Mouse (Mus musculus): Measurements from ENCODE around the gene Lenep.

Gene Lenep

GRCm38 (mm10) chr3:89391663-89392511 is 10.7 kb downstream of the Lenep start:
- DNase-seq (ENCODE audit: low spot score), result peak; percentile 67

DNA sequence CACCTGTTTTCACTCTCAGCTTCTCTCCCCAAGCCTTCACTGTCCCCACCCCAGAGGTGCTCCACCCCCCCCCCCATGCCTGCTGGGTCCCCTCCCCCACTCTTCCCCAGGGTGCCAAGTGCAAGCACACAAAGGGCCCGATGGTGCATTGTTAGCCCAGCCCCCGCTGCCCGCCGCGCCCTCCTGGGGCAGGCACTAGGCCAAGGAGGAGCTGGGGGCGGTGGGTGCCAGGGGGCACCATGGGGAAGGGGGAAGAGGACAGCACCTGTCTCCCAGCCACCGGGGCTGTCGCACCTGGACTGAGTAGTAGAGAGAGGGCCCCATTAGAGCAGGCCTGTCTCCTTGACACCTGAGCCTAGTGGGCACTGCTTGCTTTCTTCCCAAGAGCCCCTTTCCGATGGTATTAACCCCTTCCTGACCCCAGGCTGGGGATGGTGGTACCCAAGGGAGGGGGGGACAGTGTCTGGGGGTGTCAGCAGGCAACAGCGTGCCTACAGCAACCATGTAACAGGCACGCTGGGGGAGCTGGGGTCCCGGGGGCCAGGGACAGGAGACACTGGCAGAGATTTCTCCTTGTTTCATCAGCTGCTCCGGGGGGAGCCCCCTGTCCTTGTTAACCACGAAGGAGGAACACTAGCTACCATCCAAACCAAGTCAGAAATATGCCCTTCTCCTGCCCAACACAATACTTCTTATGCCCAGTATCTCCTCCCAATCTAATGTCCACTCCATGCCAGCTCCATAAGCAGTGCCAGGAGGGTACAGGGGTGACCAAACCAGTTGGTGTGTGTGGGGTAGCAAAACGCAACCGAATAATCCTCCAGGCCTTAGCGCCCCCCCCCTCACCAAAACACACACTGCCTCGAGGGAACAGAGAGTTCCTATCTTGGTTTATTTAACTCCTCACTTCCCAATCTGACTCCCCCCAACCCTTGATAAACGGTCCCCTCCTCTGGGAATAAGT is 11.6 kb downstream of the Lenep start:
- DNase-seq (ENCODE audit: low spot score), result no peak

- DNase-seq (ENCODE audit: low spot score), result no peak
These were observed 12.5 kb downstream of the Lenep start for GRCm38 (mm10) chr3:89390111-89390515.

DNA sequence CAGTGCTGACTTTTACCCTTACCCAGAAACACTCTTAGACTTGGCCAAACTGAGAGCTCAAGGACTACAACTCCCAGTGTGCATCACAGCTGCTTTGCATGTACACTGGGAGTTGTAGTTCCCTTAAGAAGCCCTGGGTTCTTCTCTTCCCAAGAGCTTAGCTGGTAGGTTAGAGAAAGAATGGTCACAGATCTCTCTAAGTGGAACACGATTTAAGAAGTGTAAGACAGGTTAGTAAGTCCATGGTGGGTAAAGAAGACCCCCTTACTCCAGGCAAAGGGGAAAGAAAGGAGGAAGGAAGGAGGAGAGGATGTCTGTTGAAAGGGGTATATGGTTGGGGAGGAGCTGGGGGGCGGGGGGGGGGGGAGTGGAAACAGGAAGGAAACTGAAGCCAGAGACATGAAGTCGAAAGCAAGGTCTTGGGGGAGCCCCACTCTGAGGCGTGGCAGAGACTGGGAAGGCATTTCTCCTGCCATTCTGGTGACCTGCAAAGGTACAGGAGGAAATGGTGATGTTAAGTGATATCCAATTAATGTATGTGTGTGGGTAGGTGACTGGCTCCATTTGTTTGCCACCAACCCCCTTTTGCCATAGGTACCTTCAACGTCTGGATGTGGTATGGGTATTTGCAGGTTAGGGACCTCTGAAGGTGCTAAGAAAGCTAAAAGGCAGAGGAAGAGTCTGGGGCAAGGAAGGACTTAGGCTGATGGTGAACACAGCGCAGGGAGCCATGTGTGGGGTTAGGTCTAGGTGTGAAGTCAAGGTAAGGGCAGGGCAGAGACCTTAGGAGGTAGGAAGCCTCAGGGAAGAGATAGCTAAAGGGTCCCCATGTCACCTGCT is 13.5 kb downstream of the Lenep start:
- DNase-seq (ENCODE audit: low spot score), result peak; percentile 70

GRCm38 (mm10) chr3:89388134-89388881 is 14.3 kb downstream of the Lenep start:
- no peak for DNase-seq (ENCODE audit: low spot score)

DNA sequence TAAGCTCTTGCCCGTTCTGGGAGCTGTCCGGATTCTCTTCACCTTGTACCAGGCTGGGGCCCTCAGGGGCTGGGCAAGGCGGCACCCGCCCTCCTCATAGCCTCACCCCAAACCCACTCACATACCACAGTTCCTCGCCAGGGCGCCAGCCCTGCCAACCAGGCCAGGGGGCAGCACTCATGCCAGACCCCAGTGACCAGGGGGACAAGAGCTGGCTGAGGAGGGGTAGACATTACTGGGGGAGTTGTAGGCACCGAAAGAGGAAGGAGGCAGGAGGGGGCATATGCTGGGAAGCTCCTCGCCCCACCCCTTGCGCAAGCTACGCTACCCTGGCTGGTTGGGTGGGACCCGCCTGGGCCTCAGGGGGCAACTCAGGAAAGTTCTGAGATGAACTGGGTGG is 15.0 kb downstream of the Lenep start:
- no peak for DNase-seq (ENCODE audit: low spot score)

DNA sequence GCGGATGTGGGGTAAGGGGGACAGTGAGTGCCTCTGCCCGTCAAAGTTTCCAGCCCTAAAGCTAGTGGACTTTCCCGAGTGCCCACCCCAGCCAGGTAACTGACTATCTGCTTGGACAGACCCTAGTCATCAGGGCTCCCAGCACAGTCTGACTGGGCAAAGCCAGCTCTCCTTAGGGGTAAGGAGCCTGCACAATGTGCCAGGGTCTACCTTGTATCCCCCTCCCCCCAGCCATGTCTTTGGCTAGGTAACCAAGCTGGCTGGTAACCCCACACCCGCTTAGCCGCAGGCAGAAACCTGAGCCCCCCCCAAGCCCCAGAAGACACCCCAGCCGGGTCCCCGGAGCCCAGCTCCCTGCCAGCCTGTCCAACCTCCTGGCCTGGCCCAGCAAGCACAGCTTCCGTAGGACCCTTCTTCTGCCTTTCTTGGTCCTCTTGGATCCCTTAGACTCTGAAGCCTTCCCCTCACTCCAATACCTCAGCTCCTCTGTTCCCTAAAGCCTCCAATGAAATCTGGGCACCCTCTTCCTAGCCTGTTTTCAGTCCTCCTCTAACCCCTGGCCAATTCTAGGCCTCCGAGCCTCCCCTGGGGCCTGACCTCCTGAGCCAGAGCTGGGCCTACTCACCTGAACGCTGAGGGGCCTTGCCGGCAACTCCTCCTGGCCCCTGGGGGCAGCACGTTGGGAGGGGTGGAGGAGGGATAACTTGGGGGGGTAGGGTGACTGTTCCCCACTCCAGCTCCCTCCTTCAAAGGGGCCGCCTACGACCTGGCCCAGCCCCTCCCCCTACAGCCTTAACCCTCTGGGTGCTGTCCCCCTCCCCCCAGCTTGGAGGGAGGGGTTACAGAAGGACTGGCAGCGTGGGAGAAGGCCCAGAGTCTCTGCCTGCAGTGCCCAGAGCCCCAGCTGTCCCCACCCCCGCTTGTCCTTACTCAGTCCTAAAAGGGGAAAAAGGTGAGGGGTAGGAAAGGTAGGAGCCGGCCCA is 15.9 kb downstream of the Lenep start:
- no peak for DNase-seq (ENCODE audit: low spot score)

DNA sequence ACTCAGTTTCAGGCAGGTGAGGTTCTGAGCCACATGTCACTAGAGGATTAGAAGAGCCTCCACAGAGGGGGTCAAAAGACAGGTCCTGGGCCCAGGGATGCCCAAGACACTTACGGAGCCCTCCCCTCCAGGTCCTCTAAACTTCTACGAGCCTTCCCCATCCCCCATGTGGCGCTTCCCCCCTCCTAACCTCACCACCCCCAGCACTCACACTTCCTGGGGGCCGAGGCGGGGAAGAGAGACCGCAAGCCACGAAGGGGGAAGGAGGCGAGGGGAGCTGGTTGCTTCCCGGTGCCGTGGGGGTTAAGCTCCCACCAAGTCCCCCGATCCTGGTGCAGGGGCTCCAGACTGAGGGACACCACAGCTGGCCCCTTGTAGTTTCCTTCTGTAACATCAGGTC is 17.1 kb downstream of the Lenep start:
- no peak for DNase-seq (ENCODE audit: low spot score)

DNA sequence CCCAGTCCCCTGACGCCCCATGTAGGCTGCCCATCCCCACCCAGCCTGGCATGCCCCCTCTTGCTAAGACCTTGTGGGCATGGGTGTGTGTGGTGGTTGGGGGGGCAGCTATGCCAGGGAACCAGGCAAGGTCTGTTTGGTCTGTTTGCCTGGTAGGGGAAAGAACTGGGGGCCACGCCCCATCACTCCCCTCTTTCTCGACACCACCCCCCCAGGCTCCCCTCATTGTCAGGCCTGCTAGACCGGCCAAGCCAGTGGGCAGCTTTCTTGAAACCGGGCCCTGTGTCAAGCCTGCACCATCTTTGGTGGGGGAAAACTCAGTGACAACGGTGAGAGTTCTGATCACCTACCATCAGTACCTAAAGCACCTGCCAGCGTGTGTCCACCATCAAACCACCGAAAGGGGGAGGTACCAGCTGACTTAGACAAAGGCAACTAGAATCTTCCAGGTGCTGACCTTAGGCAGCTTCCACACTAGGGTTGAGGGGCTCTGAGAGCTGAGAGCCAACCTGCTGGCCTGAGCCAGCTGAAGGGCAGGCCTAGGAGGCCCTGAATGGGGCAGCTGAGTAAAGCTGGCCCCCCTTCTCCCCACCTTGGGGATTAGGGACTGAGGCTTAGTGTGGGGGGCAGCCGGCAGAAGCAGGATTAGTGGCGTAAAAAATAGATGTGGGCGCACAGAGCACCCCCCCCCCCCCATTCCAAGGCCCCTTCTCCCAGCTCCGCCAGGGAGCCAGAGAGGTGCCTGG is 18.1 kb downstream of the Lenep start:
- no peak for DNase-seq (ENCODE audit: low spot score)

- no peak for DNase-seq (ENCODE audit: low spot score)
These were observed 18.8 kb downstream of the Lenep start for GRCm38 (mm10) chr3:89383651-89384255.

DNA sequence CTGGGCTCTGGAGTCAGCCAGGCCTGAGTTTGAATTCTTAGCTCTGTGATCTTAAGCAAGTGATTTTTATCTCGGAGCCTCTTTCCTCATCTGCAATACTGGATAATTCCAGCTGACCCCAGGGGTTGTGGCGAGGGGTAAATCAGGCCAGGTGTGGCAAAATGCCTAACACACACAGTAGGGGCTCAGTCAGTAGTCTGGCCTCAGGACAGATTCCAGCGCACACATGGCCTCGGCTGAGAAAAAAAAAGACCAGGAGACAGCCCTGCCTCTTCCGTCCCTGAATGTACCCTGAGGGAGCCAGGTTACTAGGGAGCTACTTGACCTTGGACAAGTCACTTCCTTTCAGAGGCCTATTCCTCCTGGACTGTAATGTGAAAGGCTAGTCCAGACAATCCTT is 19.6 kb downstream of the Lenep start:
- DNase-seq (ENCODE audit: low spot score), result no peak

GRCm38 (mm10) chr3:89382033-89382882 is 20.3 kb downstream of the Lenep start:
- no peak for DNase-seq (ENCODE audit: low spot score)

GRCm38 (mm10) chr3:89381233-89381632 is 21.4 kb downstream of the Lenep start:
- DNase-seq (ENCODE audit: low spot score), result no peak

GRCm38 (mm10) chr3:89380711-89381110 is 21.9 kb downstream of the Lenep start:
- DNase-seq (ENCODE audit: low spot score), result no peak

GRCm38 (mm10) chr3:89380291-89380690 is 22.3 kb downstream of the Lenep start:
- DNase-seq (ENCODE audit: low spot score), result no peak

DNA sequence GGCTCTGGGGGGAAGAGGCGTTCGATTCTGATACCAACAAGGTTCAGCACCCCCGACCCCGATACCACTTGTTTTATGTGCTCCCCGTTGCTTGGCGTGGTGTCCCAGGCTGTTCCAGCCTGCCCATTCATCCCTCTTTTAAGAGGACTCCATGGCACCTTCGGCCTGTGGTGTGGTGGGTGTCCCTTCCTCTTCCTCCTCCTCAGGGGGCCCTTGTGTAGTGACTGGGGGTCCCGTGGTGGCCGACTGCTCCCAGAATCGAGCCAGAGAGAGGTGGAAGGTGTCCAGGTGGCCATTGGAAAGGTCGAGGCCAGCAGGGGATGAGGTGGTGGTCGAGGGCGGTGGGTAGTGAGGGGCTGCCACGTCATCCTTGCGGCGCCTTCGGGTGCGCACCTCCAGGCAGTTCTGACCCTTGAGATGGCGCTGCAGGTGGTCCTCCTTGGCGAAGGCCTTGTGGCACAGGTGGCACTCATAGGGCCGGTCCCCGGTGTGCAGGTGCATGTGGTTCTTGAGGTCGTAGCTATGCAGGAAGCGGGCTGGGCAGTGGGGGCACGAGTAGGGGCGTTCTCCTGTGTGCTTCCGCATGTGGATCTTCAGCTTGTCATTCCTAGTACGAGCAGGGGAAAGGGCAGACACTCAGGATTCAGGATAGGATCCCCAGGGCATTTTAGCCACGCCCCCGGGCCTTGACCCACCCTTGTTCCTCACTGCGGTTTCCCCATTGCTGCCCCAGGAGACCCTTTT is 23.0 kb downstream of the Lenep start:
- DNase-seq (ENCODE audit: low spot score), result no peak

DNA sequence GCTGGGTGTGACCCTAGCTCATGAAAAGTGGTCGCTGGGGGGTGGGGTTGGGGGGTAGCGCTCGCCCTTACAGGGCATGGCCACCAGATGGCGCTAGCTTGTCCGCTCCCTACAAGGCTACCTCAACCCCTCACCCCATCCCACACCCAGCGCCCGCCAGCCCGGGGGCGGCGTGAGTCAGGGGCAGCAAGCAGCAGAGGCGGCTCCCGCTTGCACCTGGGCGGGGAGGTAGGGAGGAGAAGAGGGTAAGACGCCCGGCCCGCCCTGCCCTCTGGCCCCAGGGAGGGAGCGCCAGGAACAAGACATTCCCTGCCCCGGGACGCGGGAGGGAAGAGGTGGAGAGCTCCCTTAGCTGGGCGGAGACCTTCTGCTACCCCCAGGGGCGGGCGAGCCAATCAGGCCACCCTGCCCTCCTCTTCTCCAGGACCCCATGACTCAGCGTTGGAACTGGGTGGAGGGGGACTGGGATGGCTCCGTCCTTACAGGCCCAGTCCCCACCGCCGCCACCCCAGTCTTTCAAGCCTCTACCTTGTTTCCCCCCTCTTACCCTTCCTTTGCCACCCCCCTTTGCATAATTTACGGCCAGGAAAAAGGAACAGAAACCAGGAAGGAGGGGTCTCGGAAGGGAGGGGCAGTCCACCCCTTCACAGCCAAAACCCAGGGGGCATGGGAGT is 24.1 kb downstream of the Lenep start:
- DNase-seq (ENCODE audit: low spot score), result peak; percentile 89

Measured in embryo, embryonic 10.5 days (tissue).